Mouse (Mus musculus) left cerebral cortex, adult 18-20 months (tissue): ENCODE results near the gene Igtp. TPM values are rescaled to one million over a fixed set of nuclear protein-coding genes. Genes with fewer than 3 reads are reported as not detected.
A peak's percentile ranks its signal among the peaks of the same experiment; 100 is the strongest.
"Not testable (repeated sequence)": the region's sequence is repeated elsewhere in the genome, so short reads cannot be mapped to it uniquely, and the experiment has no call there.

Experiments
- DNase-seq, 2 experiments: peaks; one replicate each; pipeline ENCODE4 v3.0.0; 2021 to 2022; ENCODE audit warnings: low spot score in 2 of 2, mixed read lengths in 1 of 2
- long read RNA-seq, 2 experiments: library from polyadenylated mRNA; stranded (forward); transcript quantifications; one replicate each; pipeline ENCODE4 v2.0.0; 2021
- total RNA-seq, 2 experiments: library from RNA; stranded (reverse); gene quantifications; 2 replicates each; pipeline ENCODE4 v1.2.3; 2021

The Igtp gene
- 1 to 10 TPM; 3.8 to 5.4 TPM for total RNA-seq
- long read RNA-seq, experiment 1, transcript Igtp-201 (3 exons, 2,022 nt): major isoform, 13 of 14 reads
- long read RNA-seq, experiment 1, partial matches to known transcripts: 0 of 14 reads
- long read RNA-seq, experiment 1, other reads (novel, unspliced or antisense): 1 of 14 reads
- long read RNA-seq, experiment 2, partial matches to known transcripts: 0 of 3 reads
- long read RNA-seq, experiment 2, other reads (novel, unspliced or antisense): 0 of 3 reads

GRCm38 (mm10) chr11:58199229-58200037, at the start of gene Igtp, which contains the start of gene Irgm2:
Igtp (plus strand) TSS chr11:58199556.
Irgm2 (plus strand) TSS chr11:58199618.
- peak; percentile 54 to 55 for DNase-seq

- DNase-seq: no peak
Observed at GRCm38 (mm10) chr11:58155458-58155857, 43.9 kb upstream of the Igtp start.

GRCm38 (mm10) chr11:58156871-58157270, 42.5 kb upstream of the Igtp start:
- no peak for DNase-seq

- DNase-seq: no peak
Observed at GRCm38 (mm10) chr11:58165072-58165471, 34.3 kb upstream of the Igtp start.

GRCm38 (mm10) chr11:58167822-58168166, 31.6 kb upstream of the Igtp start:
- no peak for DNase-seq

GRCm38 (mm10) chr11:58168167-58168915, 31.0 kb upstream of the Igtp start, which contains the start of gene Gemin5:
Gemin5 (minus strand) TSS chr11:58168539.
- peak; percentile 83 to 89 for DNase-seq

- no peak for DNase-seq
Observed at GRCm38 (mm10) chr11:58169666-58170065, 29.7 kb upstream of the Igtp start.

- DNase-seq: peak; percentile 97
Observed at GRCm38 (mm10) chr11:58171459-58172091, 27.8 kb upstream of the Igtp start, which contains the start of gene Mrpl22. Mrpl22 (plus strand) TSS chr11:58171661.

GRCm38 (mm10) chr11:58179563-58179962, 19.8 kb upstream of the Igtp start:
- peak; percentile 80 to 85 for DNase-seq

GRCm38 (mm10) chr11:58179986-58180385, 19.4 kb upstream of the Igtp start:
- DNase-seq: not testable (repeated sequence)

- DNase-seq: no peak
Observed at GRCm38 (mm10) chr11:58180756-58181155, 18.6 kb upstream of the Igtp start.

GRCm38 (mm10) chr11:58183579-58183978, 15.8 kb upstream of the Igtp start:
- no peak for DNase-seq

- no peak for DNase-seq
Observed at GRCm38 (mm10) chr11:58189675-58190074, 9.7 kb upstream of the Igtp start.

- peak in 1 of 2 experiments; percentile 7 for DNase-seq
Observed at GRCm38 (mm10) chr11:58193326-58193725, 6.0 kb upstream of the Igtp start.

GRCm38 (mm10) chr11:58193860-58194520, 5.4 kb upstream of the Igtp start:
- DNase-seq: no peak

GRCm38 (mm10) chr11:58198663-58199062, 693 bp upstream of the Igtp start:
- no peak for DNase-seq

- DNase-seq: no peak
Observed at GRCm38 (mm10) chr11:58200226-58200625, 870 bp downstream of the Igtp start.

- no peak for DNase-seq
Observed at GRCm38 (mm10) chr11:58201052-58201451, 1.7 kb downstream of the Igtp start.

- DNase-seq: no peak
Observed at GRCm38 (mm10) chr11:58210321-58210886, 11.0 kb downstream of the Igtp start.

- no peak for DNase-seq
Observed at GRCm38 (mm10) chr11:58211062-58211681, 11.8 kb downstream of the Igtp start.
